Mouse (Mus musculus) bone marrow, adult 2 months (tissue): ENCODE measurements around the gene Rabgap1l.

ENCODE experiments used
- CTCF ChIP-seq: fragments of 200-500 bp; IDR thresholded peaks from 2 replicates; pipeline ENCODE4 v1.5.1; 2011; ENCODE audit warnings: low read length, control low read depth; ENCODE audit not compliant: control insufficient read depth, insufficient read depth
- POLR2A ChIP-seq: fragments of 200-500 bp; IDR thresholded peaks from 2 replicates; pipeline ENCODE4 v1.6.1; 2011; ENCODE audit warnings: low read depth, mild to moderate bottlenecking, control low read depth, low read length, borderline replicate concordance; ENCODE audit not compliant: control insufficient read depth

DNA sequence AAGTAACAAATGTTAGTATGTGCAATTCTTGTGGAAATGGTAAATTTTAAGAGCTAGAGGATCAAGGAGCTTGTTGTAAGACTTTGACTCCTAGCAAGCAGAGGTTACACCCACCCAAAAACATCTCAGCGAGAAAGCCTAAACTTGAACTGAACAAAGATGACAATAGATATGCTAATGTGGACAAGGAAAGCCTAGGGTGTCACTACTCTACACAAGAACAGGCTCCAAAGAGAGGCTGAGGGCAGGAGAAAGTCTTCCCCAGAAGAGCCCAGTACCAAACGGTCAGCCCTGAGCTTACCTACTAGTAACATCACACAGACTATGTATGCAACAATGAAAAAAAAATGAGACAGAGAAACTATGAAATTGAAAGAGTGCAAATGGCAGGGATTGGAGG lies 583.2 kb downstream of the Rabgap1l start:
- TF ChIP-seq POLR2A = no peak
- TF ChIP-seq CTCF = no peak
